Mouse (Mus musculus): ENCODE measurements around the gene Rab19. TPM values are rescaled to one million over a fixed set of nuclear protein-coding genes. Genes with fewer than 3 reads are reported as not detected.
"Not testable (repeated sequence)": the region's sequence is repeated elsewhere in the genome, so short reads cannot be mapped to it uniquely, and the experiment has no call there.

The Rab19 gene
- polyA plus RNA-seq, 1 experiment from 2014 or later = 0.09 TPM

DNA sequence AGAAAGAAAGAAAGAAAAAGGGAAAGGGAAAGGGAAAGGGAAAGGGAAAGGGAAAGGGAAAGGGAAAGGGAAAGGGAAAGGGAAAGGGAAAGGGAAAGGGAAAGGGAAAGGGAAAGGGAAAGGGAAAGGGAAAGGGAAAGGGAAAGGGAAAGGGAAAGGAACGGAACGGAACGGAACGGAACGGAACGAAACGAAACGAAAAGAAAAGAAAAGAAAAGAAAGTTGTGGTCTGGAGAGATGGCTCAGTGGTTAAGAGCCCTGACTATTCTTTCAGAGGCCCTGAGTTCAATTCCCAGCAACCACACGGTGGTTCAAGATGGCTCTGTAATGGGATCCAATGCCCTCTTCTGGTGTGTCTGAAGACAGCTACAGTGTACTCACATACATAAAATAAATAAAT lies 21.8 kb upstream of the Rab19 start:
- not testable (repeated sequence) for H3K9me3 ChIP-seq (replicated peaks); H3K27me3 ChIP-seq (replicated peaks); H3K4me3 ChIP-seq (replicated peaks); H3K4me1 ChIP-seq; H3K27ac ChIP-seq (replicated peaks); ATAC-seq (ENCODE audit: low FRiP score); H3K9ac ChIP-seq (replicated peaks); H3K4me2 ChIP-seq
- 98% methylated on average over 9 of the region's 9 CpGs for WGBS
- peaks cover 66% of the 10 kb centered on the region for H3K36me3 ChIP-seq

DNA sequence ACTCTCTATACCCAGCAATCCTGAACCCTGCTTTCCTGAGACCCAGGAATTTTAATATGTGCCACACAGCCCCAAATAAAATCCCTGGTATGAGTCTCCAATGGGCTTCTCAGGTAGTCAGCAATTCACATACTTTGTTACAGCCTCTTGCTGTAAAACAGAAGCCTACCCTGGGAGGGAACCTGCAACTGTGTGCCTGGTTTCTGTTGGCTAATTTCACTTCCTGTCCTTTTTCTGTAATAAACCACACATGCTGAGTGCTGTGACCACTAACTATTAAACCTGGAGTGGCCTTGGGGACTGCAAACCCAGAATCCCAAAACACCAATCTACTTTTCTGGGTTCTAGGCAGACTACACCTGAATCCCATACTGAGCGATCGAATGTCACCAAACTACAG lies 18.3 kb upstream of the Rab19 start:
- no peaks in the 10 kb centered on the region for H3K9me3 ChIP-seq (replicated peaks)
- H3K36me3 ChIP-seq = peaks cover 47% of the 10 kb centered on the region
- 98% methylated on average over 2 of the region's 2 CpGs for WGBS
- no peaks in the 10 kb centered on the region for H3K4me1 ChIP-seq
- H3K27ac ChIP-seq (replicated peaks) = no peak overlapping the region
- H3K27me3 ChIP-seq (replicated peaks) = no peaks in the 10 kb centered on the region
- H3K4me2 ChIP-seq = no peak overlapping the region
- ATAC-seq (ENCODE audit: low FRiP score) = no peak
- no peak overlapping the region for H3K9ac ChIP-seq (replicated peaks)
- no peak overlapping the region for H3K4me3 ChIP-seq (replicated peaks)

DNA sequence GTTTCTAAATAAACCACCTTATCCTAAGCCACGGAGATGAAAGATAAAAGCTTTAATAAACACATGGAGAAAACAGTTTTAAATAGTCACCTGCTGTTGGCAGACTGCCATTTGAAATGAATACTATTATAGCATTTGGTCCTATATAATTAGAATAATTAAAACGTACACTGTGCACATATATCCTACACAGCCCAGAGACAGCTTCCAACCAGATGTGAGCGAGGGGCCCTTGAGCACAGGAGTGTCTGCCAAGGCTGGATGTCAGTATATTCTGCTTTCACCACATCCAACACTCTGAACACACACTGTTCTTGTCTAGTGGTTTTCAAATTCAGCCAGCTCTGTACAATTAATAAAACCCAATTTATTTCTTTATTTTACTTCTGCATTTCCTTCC lies 11.3 kb upstream of the Rab19 start:
- no peaks in the 10 kb centered on the region for H3K27me3 ChIP-seq (replicated peaks)
- peaks cover 11% of the 10 kb centered on the region for H3K4me1 ChIP-seq
- ATAC-seq (ENCODE audit: low FRiP score) = 0 out of 2 replicates have a peak, but pooled peaks have one; percentile 56
- H3K9ac ChIP-seq (replicated peaks) = no peak overlapping the region
- H3K4me2 ChIP-seq = no peak overlapping the region
- WGBS = 64% methylated on average over 3 of the region's 3 CpGs
- H3K27ac ChIP-seq (replicated peaks) = no peak overlapping the region
- H3K36me3 ChIP-seq = peaks cover 18% of the 10 kb centered on the region
- H3K9me3 ChIP-seq (replicated peaks) = no peaks in the 10 kb centered on the region
- no peak overlapping the region for H3K4me3 ChIP-seq (replicated peaks)

GRCm38 (mm10) chr6:39372042-39372441 lies 8.9 kb upstream of the Rab19 start:
- no peak overlapping the region for H3K9ac ChIP-seq (replicated peaks)
- no peak overlapping the region for H3K4me2 ChIP-seq
- no peak overlapping the region for H3K4me3 ChIP-seq (replicated peaks)
- no peak overlapping the region for H3K27ac ChIP-seq (replicated peaks)
- no peaks in the 10 kb centered on the region for H3K27me3 ChIP-seq (replicated peaks)
- no peaks in the 10 kb centered on the region for H3K9me3 ChIP-seq (replicated peaks)
- H3K36me3 ChIP-seq = peaks cover 10% of the 10 kb centered on the region; the same call in 1 of the 2 replicates
- no peak for ATAC-seq (ENCODE audit: low FRiP score)
- peaks cover 26% of the 10 kb centered on the region for H3K4me1 ChIP-seq

- ATAC-seq (ENCODE audit: low FRiP score) = no peak
- H3K27ac ChIP-seq (replicated peaks) = 0 out of 2 replicates have a peak overlapping the region, but pooled peaks have one; percentile 37
- WGBS = 44% methylated on average over 7 of the region's 7 CpGs
Measured at GRCm38 (mm10) chr6:39372727-39373126, 8.2 kb upstream of the Rab19 start.

GRCm38 (mm10) chr6:39373301-39373955 lies 7.5 kb upstream of the Rab19 start:
- Histone ChIP-seq H3K27me3 (replicated peaks) (no peaks in the 10 kb centered on the region), H3K9me3 (replicated peaks) (no peaks in the 10 kb centered on the region), H3K4me1 (peaks cover 29% of the 10 kb centered on the region), H3K4me2 (no peak overlapping the region), H3K4me3 (replicated peaks) (no peak overlapping the region), H3K9ac (replicated peaks) (no peak overlapping the region), H3K36me3 (peaks cover 10% of the 10 kb centered on the region; the same call in 1 of the 2 replicates), H3K27ac (replicated peaks) (0 out of 2 replicates have a peak overlapping the region, but pooled peaks have one; percentile 37)
- 27% methylated on average over 4 of the region's 4 CpGs for WGBS
- no peak for ATAC-seq (ENCODE audit: low FRiP score)

More at GRCm38 (mm10) chr6:39372727-39373126, 8.2 kb upstream of the Rab19 start:
- peaks cover 27% of the 10 kb centered on the region for H3K4me1 ChIP-seq
- H3K9ac ChIP-seq (replicated peaks) = no peak overlapping the region
- H3K27me3 ChIP-seq (replicated peaks) = no peaks in the 10 kb centered on the region
- no peak overlapping the region for H3K4me3 ChIP-seq (replicated peaks)
- no peaks in the 10 kb centered on the region for H3K9me3 ChIP-seq (replicated peaks)
- H3K4me2 ChIP-seq = no peak overlapping the region
- H3K36me3 ChIP-seq = peaks cover 10% of the 10 kb centered on the region; the same call in 1 of the 2 replicates

GRCm38 (mm10) chr6:39376775-39377174 lies 4.2 kb upstream of the Rab19 start:
- Histone ChIP-seq H3K27me3 (replicated peaks) (0 out of 2 replicates have a peak, but pooled peaks cover 9% of the 10 kb centered on the region), H3K4me2 (peak overlapping the region; percentile 61), H3K36me3 (peaks cover 10% of the 10 kb centered on the region; the same call in 1 of the 2 replicates), H3K27ac (replicated peaks) (no peak overlapping the region), H3K4me3 (replicated peaks) (peak overlapping the region; percentile 97), H3K4me1 (peaks cover 34% of the 10 kb centered on the region), H3K9me3 (replicated peaks) (no peaks in the 10 kb centered on the region), H3K9ac (replicated peaks) (peak overlapping the region; percentile 92)
- WGBS = 18% methylated on average over 9 of the region's 9 CpGs
- no peak for ATAC-seq (ENCODE audit: low FRiP score)

DNA sequence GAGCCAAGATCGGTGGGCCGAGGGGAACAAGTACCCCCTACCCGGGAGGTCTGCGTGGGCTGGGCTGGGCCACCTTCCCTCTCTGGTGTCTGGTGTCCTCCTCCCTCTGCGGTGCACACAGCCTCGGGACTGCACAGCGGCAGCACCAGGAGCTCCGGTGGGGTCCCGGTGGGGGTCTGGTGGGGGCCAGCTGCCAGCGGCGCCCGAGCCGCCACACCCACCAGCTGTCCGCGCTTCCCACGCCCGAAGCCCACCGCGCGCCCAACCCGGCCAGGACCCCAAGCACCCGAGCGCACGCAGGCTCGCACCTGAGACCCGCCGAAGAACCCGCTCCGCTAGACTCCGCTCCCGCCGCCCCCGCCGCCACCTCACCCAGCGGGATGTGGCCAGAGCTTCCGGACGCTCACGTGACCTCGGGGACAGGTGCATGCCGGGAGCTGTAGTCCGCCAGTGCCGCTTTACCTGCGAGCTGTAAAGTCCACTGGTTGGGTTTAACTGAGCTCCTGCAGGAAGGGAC lies 3.6 kb upstream of the Rab19 start, which contains the start of gene Slc37a3:
TSS of gene Slc37a3 (minus strand) at position 365 of the 517 bp plus-strand sequence.
- Histone ChIP-seq H3K4me2 (peak within 1 kb of the TSS; percentile 61), H3K4me1 (peaks cover 34% of the 10 kb centered on the region), H3K27me3 (replicated peaks) (0 out of 2 replicates have a peak, but pooled peaks cover 9% of the 10 kb centered on the region), H3K27ac (replicated peaks) (peak within 1 kb of the TSS; percentile 74), H3K9ac (replicated peaks) (peak within 1 kb of the TSS; percentile 92), H3K9me3 (replicated peaks) (no peaks in the 10 kb centered on the region), H3K36me3 (peaks cover 10% of the 10 kb centered on the region; the same call in 1 of the 2 replicates), H3K4me3 (replicated peaks) (peak within 1 kb of the TSS; percentile 97)
- peak; percentile 93 for ATAC-seq (ENCODE audit: low FRiP score)
- under 1% methylated on average over 43 of the region's 43 CpGs for WGBS

DNA sequence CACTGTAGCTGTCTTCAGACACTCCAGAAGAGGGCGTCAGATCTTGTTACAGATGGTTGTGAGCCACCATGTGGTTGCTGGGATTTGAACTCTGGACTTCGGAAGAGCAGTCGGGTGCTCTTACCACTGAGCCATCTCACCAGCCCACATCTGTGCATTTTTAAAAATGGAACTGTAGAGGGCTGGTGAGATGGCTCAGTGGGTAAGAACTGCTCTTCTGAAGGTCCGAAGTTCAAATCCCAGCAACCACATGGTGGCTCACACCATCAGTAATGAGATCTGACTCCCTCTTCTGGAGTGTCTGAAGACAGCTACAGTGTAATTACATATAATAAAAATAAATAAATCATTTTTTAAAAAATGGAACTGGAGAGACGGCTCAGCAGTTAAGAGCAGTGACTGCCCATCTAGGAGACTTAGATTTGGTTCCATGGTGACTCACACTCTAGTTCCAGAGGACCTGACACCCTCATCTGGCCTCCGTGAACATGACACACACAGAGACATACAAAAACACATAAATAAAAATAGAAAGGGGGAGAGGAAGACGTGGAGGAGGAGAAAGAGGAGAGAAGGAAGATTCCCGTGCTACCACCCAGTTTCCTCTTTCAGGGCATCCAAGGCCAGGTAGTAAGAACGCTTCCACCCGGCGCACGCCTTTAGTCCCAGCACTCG lies 2.7 kb upstream of the Rab19 start:
- H3K27me3 ChIP-seq (replicated peaks); ATAC-seq (ENCODE audit: low FRiP score); H3K9ac ChIP-seq (replicated peaks); H3K9me3 ChIP-seq (replicated peaks); H3K4me2 ChIP-seq; H3K4me3 ChIP-seq (replicated peaks); H3K27ac ChIP-seq (replicated peaks): not testable (repeated sequence)
- WGBS = 85% methylated on average over 13 of the region's 13 CpGs
- Histone ChIP-seq H3K4me1 (peaks cover 26% of the 10 kb centered on the region), H3K36me3 (peaks cover 10% of the 10 kb centered on the region; the same call in 1 of the 2 replicates)

DNA sequence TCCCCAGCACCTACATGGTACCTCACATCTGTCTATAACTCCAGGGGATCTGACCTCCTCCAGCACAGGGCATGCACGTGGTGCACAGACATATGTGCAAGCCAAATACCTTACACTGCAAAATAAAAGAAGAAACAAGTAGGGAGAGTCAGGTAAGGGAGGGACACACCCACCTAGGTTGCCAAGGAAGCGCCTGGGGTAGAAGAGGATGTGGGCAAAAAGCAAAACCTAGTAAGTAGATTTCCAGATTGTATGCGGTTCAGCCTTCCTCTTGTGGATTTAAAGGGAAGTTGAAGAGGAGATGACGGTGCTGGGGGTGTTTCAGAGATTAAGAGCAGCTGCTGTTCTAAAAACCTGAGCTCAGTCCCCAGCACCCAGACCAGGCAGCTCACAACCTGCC lies 1.8 kb upstream of the Rab19 start:
- H3K27me3 ChIP-seq (replicated peaks) = 0 out of 2 replicates have a peak, but pooled peaks cover 9% of the 10 kb centered on the region
- no peak overlapping the region for H3K4me3 ChIP-seq (replicated peaks)
- H3K4me1 ChIP-seq = peaks cover 23% of the 10 kb centered on the region
- H3K9me3 ChIP-seq (replicated peaks) = no peaks in the 10 kb centered on the region
- H3K36me3 ChIP-seq = 0 out of 2 replicates have a peak, but pooled peaks cover 4% of the 10 kb centered on the region
- 78% methylated on average over 4 of the region's 4 CpGs for WGBS
- no peak overlapping the region for H3K27ac ChIP-seq (replicated peaks)
- ATAC-seq (ENCODE audit: low FRiP score) = no peak
- no peak overlapping the region for H3K9ac ChIP-seq (replicated peaks)
- H3K4me2 ChIP-seq = no peak overlapping the region

GRCm38 (mm10) chr6:39379749-39380148 lies 1.2 kb upstream of the Rab19 start:
- Histone ChIP-seq H3K9ac (replicated peaks) (no peak overlapping the region), H3K27me3 (replicated peaks) (0 out of 2 replicates have a peak, but pooled peaks cover 9% of the 10 kb centered on the region), H3K4me3 (replicated peaks) (no peak overlapping the region), H3K36me3 (no peaks in the 10 kb centered on the region), H3K4me1 (peaks cover 23% of the 10 kb centered on the region), H3K27ac (replicated peaks) (no peak overlapping the region), H3K9me3 (replicated peaks) (no peaks in the 10 kb centered on the region), H3K4me2 (no peak overlapping the region)
- ATAC-seq (ENCODE audit: low FRiP score) = no peak
- 87% methylated on average over 8 of the region's 8 CpGs for WGBS
